Mouse (Mus musculus): ENCODE data around the gene Hrc.

- TF ChIP-seq CTCF (IDR thresholded peaks at IDR 0.05; ENCODE audit: borderline replicate concordance, insufficient read depth, low read length) (no peak), POLR2A (IDR thresholded peaks at IDR 0.05; ENCODE audit: low read depth, low read length) (0 out of 2 replicates have a peak, but pooled peaks have one; percentile 28)
Measured at GRCm38 (mm10) chr7:45370475-45371311, 35.6 kb downstream of the Hrc start, which contains the start of gene Lin7b.

All from embryonic fibroblast, embryonic 13.5 days (primary cell).